Mouse (Mus musculus) heart, embryonic 11.5 days (tissue): ENCODE results near the gene Mef2d. TPM values are rescaled to one million over a fixed set of nuclear protein-coding genes. Genes with fewer than 3 reads are reported as not detected.

ENCODE experiments used
- ATAC-seq: fragments of 200-750 bp; cut with Nextera tagmentation; replicated peaks from 2 replicates; pipeline ENCODE4 v1.8.0; 2017; ENCODE audit warnings: moderate library complexity; ENCODE audit not compliant: insufficient number of reproducible peaks, low FRiP score, low TSS enrichment
- H3K27ac ChIP-seq: fragments of 300-500 bp; sonication (generic); 2 replicates; pipeline ENCODE4 v1.5.1; 2014; ENCODE audit warnings: mild to moderate bottlenecking, low read depth, low read length
- H3K27me3 ChIP-seq: fragments of 300-500 bp; sonication (generic); 2 replicates; pipeline ENCODE4 v1.6.1; 2014; ENCODE audit warnings: mild to moderate bottlenecking, low read length, mixed read lengths; ENCODE audit not compliant: control insufficient read depth, insufficient read depth
- H3K36me3 ChIP-seq: fragments of 300-500 bp; sonication (generic); 2 replicates; pipeline ENCODE4 v1.6.1; 2014; ENCODE audit warnings: mild to moderate bottlenecking, low read length, moderate library complexity, mixed read lengths; ENCODE audit not compliant: control insufficient read depth, insufficient read depth
- H3K4me1 ChIP-seq: fragments of 300-500 bp; sonication (generic); 2 replicates; pipeline ENCODE4 v1.6.1; 2014; ENCODE audit warnings: low read length; ENCODE audit not compliant: control insufficient read depth, insufficient read depth
- H3K4me2 ChIP-seq: fragments of 300-500 bp; sonication (generic); 2 replicates; pipeline ENCODE4 v1.6.1; 2014; ENCODE audit warnings: mild to moderate bottlenecking, moderate library complexity
- H3K4me3 ChIP-seq: fragments of 300-500 bp; sonication (generic); 2 replicates; pipeline ENCODE4 v1.5.1; 2014; ENCODE audit warnings: low read depth, low read length
- H3K9ac ChIP-seq: fragments of 300-500 bp; sonication (generic); 2 replicates; pipeline ENCODE4 v1.6.1; 2014; ENCODE audit warnings: mild to moderate bottlenecking, low read depth, low read length, moderate library complexity
- H3K9me3 ChIP-seq: fragments of 300-500 bp; sonication (generic); replicated peaks from 2 replicates; pipeline ENCODE4 v1.6.1; 2016; ENCODE audit warnings: low read length; ENCODE audit not compliant: control insufficient read depth
- WGBS: fragments of 180-500 bp; shearing (Covaris S2); extraction: QIAGEN DNeasy Blood & Tissue Kit; methylation state at CpG from one replicate; pipeline ENCODE4 v1.1.7; 2014; ENCODE audit not compliant: insufficient replicate concordance; 5-methylcytosine and 5-hydroxymethylcytosine counted together
- polyA plus RNA-seq: library from polyadenylated mRNA; unstranded; fragments of >200 nt; fragmentation: Nextera tagmentation; extraction: Ambion mirVana; gene quantifications from 2 replicates; pipeline ENCODE4 v1.2.1, GENCODE M21; 2014

The Mef2d gene
- polyA plus RNA-seq, 1 experiment from 2014 or later, result 39.8 TPM

- ATAC-seq, result no peak
- no peak overlapping the region for H3K4me3 ChIP-seq
- peaks cover 6% of the 10 kb centered on the region for H3K4me1 ChIP-seq
- 6% methylated on average over 10 of the region's 10 CpGs for WGBS
- no peaks in the 10 kb centered on the region for H3K36me3 ChIP-seq
- peaks cover 92% of the 10 kb centered on the region for H3K27me3 ChIP-seq
- H3K4me2 ChIP-seq, result no peak overlapping the region
- H3K27ac ChIP-seq, result no peak overlapping the region
- H3K9me3 ChIP-seq, result 0 out of 2 replicates have a peak, but pooled peaks cover 3% of the 10 kb centered on the region
- H3K9ac ChIP-seq, result no peak overlapping the region
Observed at GRCm38 (mm10) chr3:88197741-88198504, 55.8 kb downstream of the Mef2d start.

GRCm38 (mm10) chr3:88198505-88199020 lies 56.4 kb downstream of the Mef2d start:
- H3K9ac ChIP-seq, result no peak overlapping the region
- no peak overlapping the region for H3K27ac ChIP-seq
- 3% methylated on average over 9 of the region's 9 CpGs for WGBS
- no peaks in the 10 kb centered on the region for H3K36me3 ChIP-seq
- no peak overlapping the region for H3K4me2 ChIP-seq
- peaks cover 6% of the 10 kb centered on the region for H3K4me1 ChIP-seq
- no peak overlapping the region for H3K4me3 ChIP-seq
- peaks cover 93% of the 10 kb centered on the region for H3K27me3 ChIP-seq
- ATAC-seq, result no peak
- 0 out of 2 replicates have a peak, but pooled peaks cover 3% of the 10 kb centered on the region for H3K9me3 ChIP-seq

- no peaks in the 10 kb centered on the region for H3K36me3 ChIP-seq
- H3K4me1 ChIP-seq, result peaks cover 6% of the 10 kb centered on the region
- H3K9ac ChIP-seq, result no peak overlapping the region
- H3K27me3 ChIP-seq, result peaks cover 94% of the 10 kb centered on the region
- WGBS, result 56% methylated on average over 2 of the region's 2 CpGs
- no peaks in the 10 kb centered on the region for H3K9me3 ChIP-seq
- H3K4me2 ChIP-seq, result no peak overlapping the region
- ATAC-seq, result no peak
- H3K27ac ChIP-seq, result no peak overlapping the region
- H3K4me3 ChIP-seq, result no peak overlapping the region
Observed at GRCm38 (mm10) chr3:88199541-88200110, 57.5 kb downstream of the Mef2d start.

- no peak overlapping the region for H3K27ac ChIP-seq
- H3K4me3 ChIP-seq, result peak overlapping the region; percentile 39
- peak overlapping the region; percentile 60 for H3K4me2 ChIP-seq
- no peak overlapping the region for H3K9ac ChIP-seq
- H3K9me3 ChIP-seq, result no peaks in the 10 kb centered on the region
- no peaks in the 10 kb centered on the region for H3K36me3 ChIP-seq
- no peak for ATAC-seq
- H3K4me1 ChIP-seq, result peaks cover 6% of the 10 kb centered on the region
- under 1% methylated on average over 61 of the region's 61 CpGs for WGBS
- peaks cover 97% of the 10 kb centered on the region for H3K27me3 ChIP-seq
Observed at GRCm38 (mm10) chr3:88200161-88200971, 58.2 kb downstream of the Mef2d start.

- H3K9ac ChIP-seq, result no peak overlapping the region
- no peak for ATAC-seq
Observed at GRCm38 (mm10) chr3:88200972-88201330, 58.8 kb downstream of the Mef2d start.

GRCm38 (mm10) chr3:88201640-88202039 lies 59.5 kb downstream of the Mef2d start:
- Histone ChIP-seq H3K4me2 (no peak overlapping the region), H3K27ac (no peak overlapping the region), H3K9me3 (no peaks in the 10 kb centered on the region), H3K27me3 (peaks cover 99% of the 10 kb centered on the region), H3K36me3 (no peaks in the 10 kb centered on the region), H3K4me1 (peaks cover 6% of the 10 kb centered on the region), H3K9ac (no peak overlapping the region), H3K4me3 (no peak overlapping the region)
- ATAC-seq, result no peak
- WGBS, result 18% methylated on average over 5 of the region's 5 CpGs

More at GRCm38 (mm10) chr3:88200972-88201330, 58.8 kb downstream of the Mef2d start:
- no peak overlapping the region for H3K27ac ChIP-seq
- peak overlapping the region; percentile 60 for H3K4me2 ChIP-seq
- H3K4me3 ChIP-seq, result peak overlapping the region; percentile 39
- peaks cover 97% of the 10 kb centered on the region for H3K27me3 ChIP-seq
- WGBS, result under 1% methylated on average over 36 of the region's 37 CpGs
- no peaks in the 10 kb centered on the region for H3K9me3 ChIP-seq
- peaks cover 6% of the 10 kb centered on the region for H3K4me1 ChIP-seq
- no peaks in the 10 kb centered on the region for H3K36me3 ChIP-seq

- no peak overlapping the region for H3K27ac ChIP-seq
- H3K4me2 ChIP-seq, result no peak overlapping the region
- WGBS, result 6% methylated on average over 6 of the region's 6 CpGs
- no peaks in the 10 kb centered on the region for H3K36me3 ChIP-seq
- no peak overlapping the region for H3K4me3 ChIP-seq
- H3K9me3 ChIP-seq, result no peaks in the 10 kb centered on the region
- peaks cover 6% of the 10 kb centered on the region for H3K4me1 ChIP-seq
- H3K9ac ChIP-seq, result no peak overlapping the region
- peaks cover 99% of the 10 kb centered on the region for H3K27me3 ChIP-seq
- no peak for ATAC-seq
Observed at GRCm38 (mm10) chr3:88202986-88203385, 60.8 kb downstream of the Mef2d start.

GRCm38 (mm10) chr3:88203456-88203855 lies 61.3 kb downstream of the Mef2d start:
- Histone ChIP-seq H3K4me1 (peaks cover 6% of the 10 kb centered on the region), H3K4me2 (no peak overlapping the region), H3K36me3 (no peaks in the 10 kb centered on the region), H3K9me3 (no peaks in the 10 kb centered on the region), H3K27me3 (peaks cover 99% of the 10 kb centered on the region), H3K27ac (no peak overlapping the region), H3K9ac (no peak overlapping the region), H3K4me3 (no peak overlapping the region)
- 21% methylated on average over 5 of the region's 5 CpGs for WGBS
- ATAC-seq, result no peak
